Mouse (Mus musculus) heart, embryonic 12.5 days (tissue): ENCODE results near the gene Tex101. TPM values are rescaled to one million over a fixed set of nuclear protein-coding genes. Genes with fewer than 3 reads are reported as not detected.
"Not testable (repeated sequence)": the region's sequence is repeated elsewhere in the genome, so short reads cannot be mapped to it uniquely, and the experiment has no call there.

ENCODE experiments used
- ATAC-seq: fragments of 200-750 bp; cut with Nextera tagmentation; 2 replicates; pipeline ENCODE4 v1.8.0; 2017; ENCODE audit warnings: moderate TSS enrichment, moderate library complexity; ENCODE audit not compliant: insufficient number of reproducible peaks, low FRiP score
- H3K27ac ChIP-seq: fragments of 300-500 bp; sonication (generic); 2 replicates; pipeline ENCODE4 v1.5.1; 2016; ENCODE audit warnings: mild to moderate bottlenecking, moderate library complexity; ENCODE audit not compliant: poor library complexity, severe bottlenecking
- H3K27me3 ChIP-seq: fragments of 300-500 bp; sonication (generic); replicated peaks from 2 replicates; pipeline ENCODE4 v1.6.1; 2016; ENCODE audit warnings: mild to moderate bottlenecking, moderate library complexity
- H3K36me3 ChIP-seq: fragments of 300-500 bp; sonication (generic); 2 replicates; pipeline ENCODE4 v1.6.1; 2016; ENCODE audit warnings: mild to moderate bottlenecking, moderate library complexity
- H3K4me1 ChIP-seq: fragments of 300-500 bp; sonication (generic); replicated peaks from 2 replicates; pipeline ENCODE4 v1.6.1; 2016; ENCODE audit warnings: mild to moderate bottlenecking
- H3K4me2 ChIP-seq: fragments of 300-500 bp; sonication (generic); 2 replicates; pipeline ENCODE4 v1.6.1; 2016; ENCODE audit warnings: mild to moderate bottlenecking, moderate library complexity
- H3K4me3 ChIP-seq: fragments of 300-500 bp; sonication (generic); 2 replicates; pipeline ENCODE4 v1.5.1; 2016; ENCODE audit warnings: mild to moderate bottlenecking
- H3K9ac ChIP-seq: fragments of 300-500 bp; sonication (generic); 2 replicates; pipeline ENCODE4 v1.6.1; 2016; ENCODE audit warnings: mild to moderate bottlenecking, moderate library complexity
- H3K9me3 ChIP-seq: fragments of 300-500 bp; sonication (generic); replicated peaks from 2 replicates; pipeline ENCODE4 v1.6.1; 2016; ENCODE audit warnings: mild to moderate bottlenecking, moderate library complexity
- WGBS: fragments of 180-500 bp; shearing (Covaris S2); methylation state at CpG from one replicate; pipeline ENCODE4 v1.1.7; 2016; 5-methylcytosine and 5-hydroxymethylcytosine counted together
- polyA plus RNA-seq: library from polyadenylated mRNA; unstranded; fragments of >200 nt; fragmentation: Nextera tagmentation; extraction: Ambion mirVana; gene quantifications from 2 replicates; pipeline ENCODE4 v1.2.1, GENCODE M21; 2016

The Tex101 gene
- polyA plus RNA-seq: not detected in 2 replicates

GRCm38 (mm10) chr7:24676575-24676974, at the start of gene Tex101:
Tex101 (minus strand) TSS chr7:24676675.
- no peak within 1 kb of the TSS for H3K9ac ChIP-seq
- no peaks in the 10 kb centered on the region for H3K36me3 ChIP-seq
- 84% methylated on average over 9 of the region's 9 CpGs for WGBS
- no peak within 1 kb of the TSS for H3K4me2 ChIP-seq
- ATAC-seq: no peak
- no peak within 1 kb of the TSS for H3K4me3 ChIP-seq
- H3K27ac ChIP-seq: no peak within 1 kb of the TSS
- H3K27me3 ChIP-seq: peaks cover 7% of the 10 kb centered on the region; the same call in 1 of the 2 replicates
- H3K4me1 ChIP-seq: no peaks in the 10 kb centered on the region
- H3K9me3 ChIP-seq: no peaks in the 10 kb centered on the region

DNA sequence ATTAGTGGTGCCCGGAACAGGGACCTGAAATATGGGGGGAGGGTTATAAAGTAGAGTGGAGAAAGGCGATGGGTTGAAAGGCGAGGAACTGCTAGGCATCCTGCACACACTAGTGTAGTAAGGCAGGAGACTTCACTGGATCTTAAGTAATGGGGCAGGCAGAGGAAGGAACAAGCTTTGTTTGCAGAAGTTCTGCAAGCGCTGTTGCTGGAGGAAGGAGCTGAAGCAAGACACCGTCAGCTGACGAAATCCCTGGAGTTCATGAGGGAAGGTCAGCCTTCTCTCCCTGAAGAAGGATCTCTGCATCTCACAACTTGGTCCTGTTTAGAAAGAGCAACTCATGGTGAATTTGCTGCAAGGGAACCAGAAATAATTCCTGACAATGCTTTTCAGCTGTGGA, 38.6 kb upstream of the Tex101 start:
- H3K36me3 ChIP-seq: no peaks in the 10 kb centered on the region
- no peak overlapping the region for H3K27ac ChIP-seq
- no peaks in the 10 kb centered on the region for H3K4me1 ChIP-seq
- H3K9me3 ChIP-seq: no peaks in the 10 kb centered on the region
- H3K4me2 ChIP-seq: no peak overlapping the region
- ATAC-seq: no peak
- 69% methylated on average over 6 of the region's 6 CpGs for WGBS
- H3K9ac ChIP-seq: no peak overlapping the region
- no peak overlapping the region for H3K4me3 ChIP-seq
- 0 out of 2 replicates have a peak, but pooled peaks cover 5% of the 10 kb centered on the region for H3K27me3 ChIP-seq

DNA sequence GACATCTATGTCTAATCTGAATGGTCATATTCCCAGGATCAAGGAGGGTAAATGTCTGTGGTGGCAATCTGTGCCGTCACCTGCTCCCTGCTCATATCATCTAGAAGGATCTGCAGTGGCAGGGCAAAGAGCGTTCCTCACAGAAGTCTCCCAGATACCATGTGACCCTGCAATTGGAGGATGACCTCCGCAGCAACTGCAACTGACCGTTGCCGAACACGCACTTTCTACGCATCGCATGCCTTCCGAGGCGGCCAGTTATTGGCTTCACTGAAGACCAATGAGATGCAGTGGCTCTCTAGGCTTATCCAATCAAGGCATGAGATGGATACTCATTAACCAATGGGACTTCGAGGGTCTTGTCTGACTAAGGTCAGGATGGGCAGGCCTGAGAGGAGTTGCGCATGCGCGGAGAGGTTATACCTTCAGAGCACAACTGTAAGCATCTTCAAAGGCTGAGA, 32.4 kb upstream of the Tex101 start, which contains the start of gene BC049730:
TSS of gene BC049730 (plus strand) at position 411 of the 461 bp plus-strand sequence.
- H3K4me3 ChIP-seq: no peak within 1 kb of the TSS
- H3K27ac ChIP-seq: no peak within 1 kb of the TSS
- H3K9ac ChIP-seq: no peak within 1 kb of the TSS
- no peak for ATAC-seq
- 0 out of 2 replicates have a peak, but pooled peaks cover 2% of the 10 kb centered on the region for H3K27me3 ChIP-seq
- no peaks in the 10 kb centered on the region for H3K36me3 ChIP-seq
- no peaks in the 10 kb centered on the region for H3K4me1 ChIP-seq
- H3K4me2 ChIP-seq: no peak within 1 kb of the TSS
- no peaks in the 10 kb centered on the region for H3K9me3 ChIP-seq
- 86% methylated on average over 14 of the region's 14 CpGs for WGBS

DNA sequence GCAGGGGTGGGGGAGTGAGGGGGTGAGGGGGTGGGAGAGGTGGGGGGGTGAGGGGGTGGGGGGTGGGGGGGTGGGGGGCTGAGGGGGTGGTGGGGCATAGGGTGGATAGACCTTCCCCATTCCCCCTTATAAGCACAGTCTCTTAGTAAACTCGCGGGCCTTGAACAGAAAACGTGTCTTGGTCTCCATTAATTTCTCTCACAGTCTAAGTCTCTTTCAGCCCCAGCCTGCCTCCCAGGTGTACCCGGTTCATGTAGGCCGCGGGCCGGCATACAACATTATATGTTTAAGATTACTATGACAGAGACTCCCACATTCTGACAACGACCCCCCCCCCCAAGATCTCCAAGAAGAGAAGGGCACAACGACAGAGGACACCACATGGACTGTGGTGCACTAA, 26.4 kb upstream of the Tex101 start:
- H3K36me3 ChIP-seq, H3K4me1 ChIP-seq, H3K27me3 ChIP-seq, H3K9me3 ChIP-seq, ATAC-seq, H3K9ac ChIP-seq, H3K27ac ChIP-seq, H3K4me2 ChIP-seq, H3K4me3 ChIP-seq: not testable (repeated sequence)
- 81% methylated on average over 9 of the region's 9 CpGs for WGBS

DNA sequence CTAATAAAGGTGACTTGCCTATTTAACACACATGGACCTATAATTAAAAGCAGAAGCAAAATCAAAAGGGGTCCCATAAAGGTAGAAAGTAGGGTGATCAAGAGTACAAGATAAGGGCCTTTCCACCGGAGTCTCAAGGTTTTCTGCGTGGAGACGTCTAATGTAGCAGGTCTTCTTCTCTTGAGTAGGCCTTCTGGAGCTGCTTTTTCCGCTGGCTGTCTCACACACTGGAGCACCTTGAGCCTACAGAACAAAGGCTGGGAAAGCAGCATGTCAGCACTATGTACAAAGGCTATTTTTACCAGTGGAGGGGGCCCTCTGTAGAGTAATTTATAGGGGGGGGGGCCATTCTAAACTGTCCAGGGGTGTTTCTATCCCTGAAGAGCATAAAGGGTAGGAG, 21.4 kb upstream of the Tex101 start:
- H3K4me1 ChIP-seq, ATAC-seq, H3K9ac ChIP-seq, H3K27me3 ChIP-seq, H3K27ac ChIP-seq, H3K4me2 ChIP-seq, H3K9me3 ChIP-seq, H3K4me3 ChIP-seq, H3K36me3 ChIP-seq: not testable (repeated sequence)
- 85% methylated on average over 4 of the region's 4 CpGs for WGBS

- not testable (repeated sequence) for H3K9me3 ChIP-seq, H3K4me3 ChIP-seq, H3K4me1 ChIP-seq, H3K27ac ChIP-seq, H3K9ac ChIP-seq, H3K27me3 ChIP-seq, H3K4me2 ChIP-seq, H3K36me3 ChIP-seq, ATAC-seq
- 77% methylated on average over 3 of the region's 3 CpGs for WGBS
Measured at GRCm38 (mm10) chr7:24692693-24693092, 16.2 kb upstream of the Tex101 start.

- not testable (repeated sequence) for H3K9me3 ChIP-seq, ATAC-seq, H3K36me3 ChIP-seq, H3K27ac ChIP-seq, H3K4me3 ChIP-seq, H3K27me3 ChIP-seq, H3K4me1 ChIP-seq, H3K9ac ChIP-seq, H3K4me2 ChIP-seq
- WGBS: 89% methylated on average over 10 of the region's 10 CpGs
Measured at GRCm38 (mm10) chr7:24687519-24687918, 11.0 kb upstream of the Tex101 start.

DNA sequence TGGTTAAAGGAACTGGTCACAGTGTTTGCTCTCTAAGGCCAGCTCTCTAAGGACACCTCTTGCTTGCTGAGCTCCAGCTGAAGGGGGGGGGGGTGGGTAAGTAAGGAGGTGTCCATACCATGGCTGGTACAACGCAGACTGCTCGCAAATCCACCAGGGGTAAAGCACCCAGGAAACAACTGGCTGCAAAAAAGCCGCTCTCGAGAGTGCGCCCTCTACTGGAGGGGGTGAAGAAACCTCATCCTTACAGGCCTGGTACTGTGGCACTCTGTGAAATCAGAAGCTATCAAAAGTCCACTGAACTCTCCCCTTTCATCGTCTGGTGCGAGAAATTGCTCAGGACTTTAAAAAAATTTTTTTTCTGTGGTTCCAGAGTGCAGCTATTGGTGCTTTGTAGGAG, 7.6 kb upstream of the Tex101 start:
- H3K4me2 ChIP-seq, ATAC-seq, H3K27me3 ChIP-seq, H3K4me3 ChIP-seq, H3K9ac ChIP-seq, H3K36me3 ChIP-seq, H3K9me3 ChIP-seq, H3K4me1 ChIP-seq, H3K27ac ChIP-seq: not testable (repeated sequence)
- 67% methylated on average over 7 of the region's 7 CpGs for WGBS

DNA sequence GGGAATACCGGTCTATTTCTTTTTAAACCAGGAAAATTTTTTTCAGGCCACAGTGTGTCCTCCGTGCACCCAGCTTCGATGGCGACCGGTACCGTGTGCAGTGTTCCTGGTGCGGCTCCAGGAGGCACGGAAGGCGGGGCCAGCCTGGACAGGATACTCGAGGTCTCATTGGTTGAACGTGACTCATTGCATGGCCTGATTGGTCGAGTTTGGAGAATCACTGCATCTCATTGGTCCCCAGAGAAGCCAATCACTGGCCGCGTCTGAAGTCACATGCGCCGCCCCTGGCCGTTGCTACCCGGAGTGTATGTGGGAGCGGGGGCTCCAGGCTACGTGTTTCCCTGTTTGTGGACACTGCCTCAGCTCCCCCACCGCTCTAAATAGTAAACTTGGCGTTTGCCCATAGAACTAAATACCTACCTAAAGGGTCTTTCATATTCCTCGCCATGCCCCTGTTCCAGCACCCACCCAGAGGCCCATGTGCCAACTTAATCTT, 4.5 kb downstream of the Tex101 start:
- H3K9ac ChIP-seq: no peak overlapping the region
- H3K36me3 ChIP-seq: no peaks in the 10 kb centered on the region
- H3K27ac ChIP-seq: no peak overlapping the region
- no peaks in the 10 kb centered on the region for H3K4me1 ChIP-seq
- no peak for ATAC-seq
- no peaks in the 10 kb centered on the region for H3K9me3 ChIP-seq
- 0 out of 2 replicates have a peak, but pooled peaks cover 5% of the 10 kb centered on the region for H3K27me3 ChIP-seq
- H3K4me3 ChIP-seq: no peak overlapping the region
- 86% methylated on average over 23 of the region's 23 CpGs for WGBS
- no peak overlapping the region for H3K4me2 ChIP-seq

- WGBS: 54% methylated on average over 9 of the region's 9 CpGs
- Histone ChIP-seq H3K9ac (no peak overlapping the region), H3K9me3 (no peaks in the 10 kb centered on the region), H3K4me1 (no peaks in the 10 kb centered on the region), H3K27ac (no peak overlapping the region), H3K27me3 (0 out of 2 replicates have a peak, but pooled peaks cover 5% of the 10 kb centered on the region), H3K4me3 (no peak overlapping the region), H3K36me3 (no peaks in the 10 kb centered on the region), H3K4me2 (no peak overlapping the region)
- ATAC-seq: no peak
Measured at GRCm38 (mm10) chr7:24664959-24665358, 11.5 kb downstream of the Tex101 start.

DNA sequence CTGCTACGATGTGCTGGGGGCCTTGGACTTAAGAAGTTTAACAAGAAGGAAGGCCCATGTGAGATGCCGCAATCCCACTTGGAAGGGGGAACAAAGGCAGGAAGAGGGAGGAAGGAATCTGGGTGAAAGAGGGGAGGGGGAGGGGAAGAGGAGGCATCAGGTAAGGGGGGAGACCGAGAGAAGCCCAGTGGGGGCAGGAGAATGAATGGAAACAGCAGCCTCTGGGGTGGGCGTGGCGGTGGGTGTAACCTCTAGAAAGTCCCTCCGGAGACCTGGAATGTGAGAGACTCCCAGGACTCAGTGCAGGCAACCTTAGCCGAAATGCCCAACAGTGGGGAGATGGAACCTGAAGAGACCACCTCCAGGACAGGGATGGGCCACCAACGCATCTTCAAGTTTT, 12.2 kb downstream of the Tex101 start:
- no peak for ATAC-seq
- Histone ChIP-seq H3K4me2 (no peak overlapping the region), H3K4me1 (no peaks in the 10 kb centered on the region), H3K36me3 (no peaks in the 10 kb centered on the region), H3K27ac (no peak overlapping the region), H3K27me3 (0 out of 2 replicates have a peak, but pooled peaks cover under 1% of the 10 kb centered on the region), H3K9me3 (no peaks in the 10 kb centered on the region), H3K4me3 (no peak overlapping the region), H3K9ac (no peak overlapping the region)
- 33% methylated on average over 8 of the region's 8 CpGs for WGBS

DNA sequence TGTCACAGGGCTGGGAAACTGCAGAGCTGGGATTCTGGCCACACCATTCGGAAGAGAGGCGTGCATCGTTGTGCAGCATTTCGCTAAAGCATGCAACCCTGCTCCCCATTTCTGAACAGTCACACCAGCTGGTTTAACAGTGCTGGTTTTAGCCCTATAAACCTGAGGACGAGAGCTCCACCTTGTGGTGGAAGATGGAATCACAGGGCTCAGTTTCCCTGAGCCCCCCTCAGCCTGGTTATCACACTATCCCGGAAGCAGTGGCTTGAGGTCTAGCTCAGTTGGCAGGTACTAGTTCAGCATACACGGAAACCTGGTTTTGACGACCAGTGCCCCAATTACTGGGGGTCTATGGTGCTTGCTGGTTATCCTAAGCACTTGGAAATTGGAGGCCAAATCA, 13.9 kb downstream of the Tex101 start:
- H3K4me3 ChIP-seq: no peak overlapping the region
- H3K4me1 ChIP-seq: no peaks in the 10 kb centered on the region
- no peaks in the 10 kb centered on the region for H3K36me3 ChIP-seq
- no peak for ATAC-seq
- H3K4me2 ChIP-seq: no peak overlapping the region
- H3K9me3 ChIP-seq: no peaks in the 10 kb centered on the region
- H3K27ac ChIP-seq: no peak overlapping the region
- WGBS: 17% methylated on average over 8 of the region's 8 CpGs
- no peak overlapping the region for H3K9ac ChIP-seq
- H3K27me3 ChIP-seq: no peaks in the 10 kb centered on the region
